Mouse (Mus musculus): Measurements from ENCODE around the gene Clec3a.

- TF ChIP-seq CTCF (IDR thresholded peaks at IDR 0.05; ENCODE audit: borderline replicate concordance, insufficient read depth, low read length) (no peak), POLR2A (IDR thresholded peaks at IDR 0.05; ENCODE audit: low read depth, low read length) (no peak)
Observed at GRCm38 (mm10) chr8:114401679-114402078, 16.2 kb upstream of the Clec3a start.

Measured in embryonic fibroblast, embryonic 13.5 days (primary cell).